Comparison of ENCODE assay signal across 10 mouse cellular contexts in the genomic region with DNA sequence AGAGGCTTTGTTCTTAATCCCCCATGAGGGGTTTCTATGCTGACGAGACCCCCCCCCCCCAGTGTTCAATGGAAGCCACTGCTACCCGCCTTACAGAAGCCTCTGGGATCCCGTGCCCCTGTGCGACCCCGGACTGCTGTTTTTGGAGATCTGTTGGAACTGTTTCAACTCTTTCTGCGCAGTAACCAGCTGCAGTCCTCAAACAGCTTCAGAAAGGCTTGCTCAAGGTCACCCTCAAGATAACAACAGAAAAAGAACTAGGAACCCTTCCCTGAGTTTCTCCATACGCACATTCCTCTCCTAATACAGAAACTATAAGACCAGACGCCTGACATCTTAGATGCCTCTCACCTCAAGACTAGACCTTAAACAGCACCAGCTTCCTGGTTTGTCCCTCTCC. TPM values are rescaled to one million over a fixed set of nuclear protein-coding genes. Genes with fewer than 3 reads are reported as not detected.
DNase-seq lines count a peak whose midpoint lies in the region; ATAC-seq and TF ChIP-seq lines count a peak whose summit lies in the region.
"Had no signal": no experiment of that assay in that cellular context is flagged by ENCODE, and none has a peak within 500 bp of the region (broad histone marks: within the 10 kb centered on the region; RNA-seq: fewer than 3 reads in every experiment).

No protein-coding gene starts in this region.

- H3K4me3 ChIP-seq in kidney, embryonic 15.5 days (replicated peaks): no peak overlapping the region
- no peak overlapping the region for H3K4me3 ChIP-seq in embryonic facial prominence, embryonic 15.5 days (replicated peaks)
- no peak overlapping the region for H3K4me3 ChIP-seq in intestine, postnatal 0 days (ENCODE audit: low read depth, low read length)
- no peak overlapping the region for H3K4me3 ChIP-seq in liver, embryonic 12.5 days

- 0 out of 2 replicates have a peak overlapping the region, but pooled peaks have one; percentile 7 for H3K27ac ChIP-seq in kidney, embryonic 15.5 days
- H3K27ac ChIP-seq in embryonic facial prominence, embryonic 15.5 days (replicated peaks): peak overlapping the region; percentile 77; the same call in 1 of the 2 replicates
- H3K27ac ChIP-seq in intestine, postnatal 0 days (ENCODE audit: low read depth, low read length): no peak overlapping the region
- H3K27ac ChIP-seq in liver, embryonic 12.5 days: no peak overlapping the region

- peaks cover 26% of the 10 kb centered on the region for H3K4me1 ChIP-seq in kidney, embryonic 15.5 days
- H3K4me1 ChIP-seq in embryonic facial prominence, embryonic 15.5 days: peaks cover 39% of the 10 kb centered on the region
- H3K4me1 ChIP-seq in intestine, postnatal 0 days (replicated peaks; ENCODE audit: control insufficient read depth, insufficient read depth, low read length): no peaks in the 10 kb centered on the region
- H3K4me1 ChIP-seq in liver, embryonic 12.5 days: peaks cover 23% of the 10 kb centered on the region

- H3K9ac ChIP-seq in kidney, embryonic 15.5 days: no peak overlapping the region
- no peak overlapping the region for H3K9ac ChIP-seq in embryonic facial prominence, embryonic 15.5 days
- H3K9ac ChIP-seq in intestine, postnatal 0 days (ENCODE audit: low read depth, low read length): no peak overlapping the region
- H3K9ac ChIP-seq in liver, embryonic 12.5 days: no peak overlapping the region

- H3K27me3 ChIP-seq in kidney, embryonic 15.5 days: peaks cover 35% of the 10 kb centered on the region
- peaks cover 12% of the 10 kb centered on the region for H3K27me3 ChIP-seq in embryonic facial prominence, embryonic 15.5 days
- peaks cover under 1% of the 10 kb centered on the region for H3K27me3 ChIP-seq in intestine, postnatal 0 days (replicated peaks; ENCODE audit: control insufficient read depth, insufficient read depth, low read length)
- H3K27me3 ChIP-seq in liver, embryonic 12.5 days (replicated peaks): peaks cover 61% of the 10 kb centered on the region

- H3K9me3 ChIP-seq in kidney, embryonic 15.5 days (replicated peaks): no peaks in the 10 kb centered on the region
- no peaks in the 10 kb centered on the region for H3K9me3 ChIP-seq in embryonic facial prominence, embryonic 15.5 days (replicated peaks)
- no peaks in the 10 kb centered on the region for H3K9me3 ChIP-seq in intestine, postnatal 0 days (ENCODE audit: control insufficient read depth)
- no peaks in the 10 kb centered on the region for H3K9me3 ChIP-seq in liver, embryonic 12.5 days (replicated peaks)
- H3K9me3 ChIP-seq: G1E had no signal

- TF ChIP-seq CTCF in intestine, postnatal 0 days (IDR thresholded peaks at IDR 0.05; ENCODE audit: low read depth): no peak

- ATAC-seq in kidney, embryonic 15.5 days (replicated peaks; ENCODE audit: low FRiP score): no peak
- 0 out of 2 replicates have a peak, but pooled peaks have one; percentile 18 for ATAC-seq in embryonic facial prominence, embryonic 15.5 days (ENCODE audit: insufficient number of reproducible peaks, low FRiP score, low TSS enrichment, low read depth)
- ATAC-seq in intestine, postnatal 0 days: no peak
- ATAC-seq in liver, embryonic 12.5 days: no peak

- WGBS in kidney, embryonic 15.5 days: 41% methylated on average over 8 of the region's 8 CpGs
- 19% methylated on average over 8 of the region's 8 CpGs for WGBS in embryonic facial prominence, embryonic 15.5 days
- 24% methylated on average over 8 of the region's 8 CpGs for WGBS in intestine, postnatal 0 days
- 53% methylated on average over 8 of the region's 8 CpGs for WGBS in liver, embryonic 12.5 days (ENCODE audit: insufficient replicate concordance)

- H3K4me2 ChIP-seq in kidney, embryonic 15.5 days: 0 out of 2 replicates have a peak overlapping the region, but pooled peaks have one; percentile 31
- 0 out of 2 replicates have a peak overlapping the region, but pooled peaks have one; percentile 0 for H3K4me2 ChIP-seq in embryonic facial prominence, embryonic 15.5 days (replicated peaks)
- 0 out of 2 replicates have a peak overlapping the region, but pooled peaks have one; percentile 6 for H3K4me2 ChIP-seq in intestine, postnatal 0 days (replicated peaks; ENCODE audit: low read depth)
- H3K4me2 ChIP-seq in liver, embryonic 12.5 days: no peak overlapping the region

- DNase-seq in kidney, adult 8-10 months: no peak
- DNase-seq in NIH3T3 (ENCODE audit: low read depth): peak; percentile 35
- DNase-seq in cerebellum, adult 18-20 months: no peak
- DNase-seq in gastrocnemius, adult 18-20 months (ENCODE audit: low spot score): no peak
- DNase-seq: thymus, adult 2 months had no signal

- no peaks in the 10 kb centered on the region for H3K36me3 ChIP-seq in kidney, embryonic 15.5 days
- no peaks in the 10 kb centered on the region for H3K36me3 ChIP-seq in embryonic facial prominence, embryonic 15.5 days
- no peaks in the 10 kb centered on the region for H3K36me3 ChIP-seq in intestine, postnatal 0 days (ENCODE audit: control insufficient read depth, insufficient read depth)
- no peaks in the 10 kb centered on the region for H3K36me3 ChIP-seq in liver, embryonic 12.5 days
- H3K36me3 ChIP-seq: G1E had no signal

RNA-seq across cellular contexts. Expression of a gene that starts 7.0 kb away (rescaled TPM):
- 2.8 and 4.0 TPM in 2 replicates for polyA plus RNA-seq in kidney, embryonic 15.5 days (2015; fragmentation: Nextera tagmentation; extraction: Ambion mirVana)
- polyA plus RNA-seq in embryonic facial prominence, embryonic 15.5 days (2015; fragmentation: Nextera tagmentation; extraction: Ambion mirVana): 35.8 and 38.1 TPM in 2 replicates
- polyA plus RNA-seq in intestine, postnatal 0 days (2015; fragmentation: Nextera tagmentation; extraction: Ambion mirVana): 29.1 and 29.9 TPM in 2 replicates
- polyA plus RNA-seq in liver, embryonic 12.5 days (2016; fragmentation: Nextera tagmentation; extraction: Ambion mirVana): 1.1 and 1.2 TPM in 2 replicates
- 100 to 1,000 TPM in 1 of 2 experiments, 10 to 100 TPM in 1; 36.1 to 133 TPM for total RNA-seq in gastrocnemius, adult 18-20 months (2021)
- polyA plus RNA-seq: G1E had no signal

RNA-seq across cellular contexts. Expression of a gene that starts 24.7 kb away (rescaled TPM):
- 0.26 and 0.81 TPM in 2 replicates for polyA plus RNA-seq in kidney, embryonic 15.5 days (2015; fragmentation: Nextera tagmentation; extraction: Ambion mirVana)
- 0.24 and 0.42 TPM in 2 replicates for polyA plus RNA-seq in embryonic facial prominence, embryonic 15.5 days (2015; fragmentation: Nextera tagmentation; extraction: Ambion mirVana)
- 30.9 and 38.9 TPM in 2 replicates for polyA plus RNA-seq in intestine, postnatal 0 days (2015; fragmentation: Nextera tagmentation; extraction: Ambion mirVana)
- 0.23 and 0.36 TPM in 2 replicates for polyA plus RNA-seq in liver, embryonic 12.5 days (2016; fragmentation: Nextera tagmentation; extraction: Ambion mirVana)
- not detected for total RNA-seq in gastrocnemius, adult 18-20 months (2021)
- polyA plus RNA-seq: G1E had no signal

RNA-seq across cellular contexts. Expression of a gene that starts 33.3 kb away (rescaled TPM):
- polyA plus RNA-seq in kidney, embryonic 15.5 days (2015; fragmentation: Nextera tagmentation; extraction: Ambion mirVana): 35.1 and 35.4 TPM in 2 replicates
- 29.5 and 30.0 TPM in 2 replicates for polyA plus RNA-seq in embryonic facial prominence, embryonic 15.5 days (2015; fragmentation: Nextera tagmentation; extraction: Ambion mirVana)
- 14.7 and 16.5 TPM in 2 replicates for polyA plus RNA-seq in intestine, postnatal 0 days (2015; fragmentation: Nextera tagmentation; extraction: Ambion mirVana)
- polyA plus RNA-seq in liver, embryonic 12.5 days (2016; fragmentation: Nextera tagmentation; extraction: Ambion mirVana): 20.7 and 21.9 TPM in 2 replicates
- 10 to 100 TPM; 47.6 to 51.7 TPM for total RNA-seq in gastrocnemius, adult 18-20 months (2021)

RNA-seq across cellular contexts. Expression of a gene that starts 35.8 kb away (rescaled TPM):
- polyA plus RNA-seq in kidney, embryonic 15.5 days (2015; fragmentation: Nextera tagmentation; extraction: Ambion mirVana): 45.5 and 97.5 TPM in 2 replicates
- polyA plus RNA-seq in embryonic facial prominence, embryonic 15.5 days (2015; fragmentation: Nextera tagmentation; extraction: Ambion mirVana): 1.3 and 1.9 TPM in 2 replicates
- 9.2 and 14.1 TPM in 2 replicates for polyA plus RNA-seq in intestine, postnatal 0 days (2015; fragmentation: Nextera tagmentation; extraction: Ambion mirVana)
- 2,516 and 2,642 TPM in 2 replicates for polyA plus RNA-seq in liver, embryonic 12.5 days (2016; fragmentation: Nextera tagmentation; extraction: Ambion mirVana)
- 1 to 10 TPM in 1 of 2 experiments, not detected in 1; 7.5 TPM for total RNA-seq in gastrocnemius, adult 18-20 months (2021)
- total RNA-seq: G1E had no signal

RNA-seq across cellular contexts. Expression of a gene that starts 38.5 kb away (rescaled TPM):
- 0.86 and 0.99 TPM in 2 replicates for polyA plus RNA-seq in kidney, embryonic 15.5 days (2015; fragmentation: Nextera tagmentation; extraction: Ambion mirVana)
- 6.8 and 8.5 TPM in 2 replicates for polyA plus RNA-seq in embryonic facial prominence, embryonic 15.5 days (2015; fragmentation: Nextera tagmentation; extraction: Ambion mirVana)
- 0.80 and 1.1 TPM in 2 replicates for polyA plus RNA-seq in intestine, postnatal 0 days (2015; fragmentation: Nextera tagmentation; extraction: Ambion mirVana)
- polyA plus RNA-seq in liver, embryonic 12.5 days (2016; fragmentation: Nextera tagmentation; extraction: Ambion mirVana): 0.10 and 0.18 TPM in 2 replicates
- total RNA-seq in gastrocnemius, adult 18-20 months (2021): 10 to 100 TPM; 28.7 to 29.5 TPM
- total RNA-seq: G1E had no signal
- polyA plus RNA-seq: G1E had no signal

Comparison
In these comparisons a context has a peak if more than half of its experiments do, and no peak if none do; other contexts are left out.
1. H3K27ac ChIP-seq: peak in kidney, embryonic 15.5 days (single experiment) and embryonic facial prominence, embryonic 15.5 days (single experiment); none in intestine, postnatal 0 days (single experiment) and liver, embryonic 12.5 days (single experiment).
2. RNA of a gene that starts 24.7 kb away (polyA plus RNA-seq): 30.9 to 38.9 TPM in intestine, postnatal 0 days; 0.23 to 0.36 TPM in liver, embryonic 12.5 days, 0.26 to 0.81 TPM in kidney, embryonic 15.5 days and 0.24 to 0.42 TPM in embryonic facial prominence, embryonic 15.5 days; every median in the first group is over 10 times any median in the second.